ENCODE assay signal across 12 mouse cellular contexts in genomic region chr14:12393271-12393861, GRCm38 (mm10). TPM values are rescaled to one million over a fixed set of nuclear protein-coding genes. Genes with fewer than 3 reads are reported as not detected.
DNase-seq lines count a peak whose midpoint lies in the region; ATAC-seq lines count a peak whose summit lies in the region.
"Had no signal": no experiment of that assay in that cellular context is flagged by ENCODE, and none has a peak within 500 bp of the region (broad histone marks: within the 10 kb centered on the region; RNA-seq: fewer than 3 reads in every experiment).

No protein-coding gene starts in this region.

- peak; percentile 11 to 53; a peak in 2 of 4 replicates for ATAC-seq in hematopoietic stem cell, adult 5-6 weeks (replicated peaks in 1 of 2; ENCODE audit: insufficient read depth in 1 of 2, low FRiP score in 2 of 2, low TSS enrichment in 1 of 2, low read depth in 1 of 2, poor library complexity in 2 of 2, severe bottlenecking in 2 of 2)
- peak; percentile 85 for ATAC-seq in midbrain, embryonic 13.5 days
- ATAC-seq in megakaryocyte, adult 5-6 weeks (ENCODE audit: poor library complexity, severe bottlenecking), result no peak
- ATAC-seq in granulocyte monocyte progenitor cell, adult 5-6 weeks (replicated peaks; ENCODE audit: poor library complexity, severe bottlenecking), result no peak

- H3K27ac ChIP-seq in midbrain, embryonic 13.5 days, result no peak overlapping the region; the same call in 1 of the 2 replicates
- H3K27ac ChIP-seq: heart, embryonic 13.5 days; liver, embryonic 14.5 days had no signal

- H3K27me3 ChIP-seq in midbrain, embryonic 13.5 days, result peaks cover 95% of the 10 kb centered on the region
- H3K27me3 ChIP-seq: heart, embryonic 13.5 days had no signal

- no peaks in the 10 kb centered on the region for H3K9me3 ChIP-seq in midbrain, embryonic 13.5 days
- H3K9me3 ChIP-seq: heart, embryonic 13.5 days had no signal

- no peak overlapping the region for H3K4me3 ChIP-seq in midbrain, embryonic 13.5 days (replicated peaks)
- H3K4me3 ChIP-seq: heart, embryonic 13.5 days had no signal

- no peaks in the 10 kb centered on the region for H3K36me3 ChIP-seq in midbrain, embryonic 13.5 days
- H3K36me3 ChIP-seq: heart, embryonic 13.5 days had no signal

- H3K4me1 ChIP-seq in midbrain, embryonic 13.5 days (replicated peaks), result peaks cover 52% of the 10 kb centered on the region

- 8% methylated on average over 12 of the region's 12 CpGs for WGBS in midbrain, embryonic 13.5 days

- intact Hi-C loops in gastrocnemius, postnatal 14 days (cut with DNase I; ENCODE audit: low total_unique reads), result no loop called here

- H3K9ac ChIP-seq in midbrain, embryonic 13.5 days (replicated peaks), result no peak overlapping the region
- H3K9ac ChIP-seq: heart, embryonic 13.5 days; liver, embryonic 14.5 days had no signal

- DNase-seq in brain, embryonic 18.5 days (ENCODE audit: low read depth, low spot score), result peak; percentile 51
- peak; percentile 37 to 46 for DNase-seq in cerebellum, postnatal 36 days
- DNase-seq in lung, postnatal 10 days, result no peak
- no peak for DNase-seq in gastrocnemius, postnatal 14 days
- DNase-seq: kidney, postnatal 14 days had no signal

- no peak overlapping the region for H3K4me2 ChIP-seq in midbrain, embryonic 13.5 days (replicated peaks)
- H3K4me2 ChIP-seq: heart, embryonic 13.5 days had no signal

RNA-seq across cellular contexts. Expression of gene Fezf2, which starts 45.4 kb away (rescaled TPM):
- total RNA-seq in hematopoietic stem cell, adult 5-6 weeks (2017), result not detected in 2 replicates
- 6.9 and 8.1 TPM in 2 replicates for polyA plus RNA-seq in midbrain, embryonic 13.5 days (2015; fragmentation: Nextera tagmentation; extraction: Ambion mirVana)
- not detected in 2 replicates for total RNA-seq in megakaryocyte, adult 5-6 weeks (2015)
- not detected in 2 replicates for total RNA-seq in megakaryocyte, adult 5-6 weeks (2017)
- total RNA-seq in granulocyte monocyte progenitor cell, adult 5-6 weeks (2014; fragmentation: Nextera tagmentation), result not detected in 2 replicates
- total RNA-seq in granulocyte monocyte progenitor cell, adult 5-6 weeks (2017), result not detected in 2 replicates
- total RNA-seq in gastrocnemius, postnatal 14 days (2021), result not detected
- polyA plus RNA-seq: liver, embryonic 14.5 days; testis, adult 2 months had no signal

Comparison
In these comparisons a context has a peak if more than half of its experiments do, and no peak if none do; other contexts are left out.
1. DNase-seq: peak in brain, embryonic 18.5 days (single experiment) and cerebellum, postnatal 36 days (2 of 2); none in lung, postnatal 10 days (single experiment) and gastrocnemius, postnatal 14 days (single experiment).
2. ATAC-seq: peak in hematopoietic stem cell, adult 5-6 weeks (2 of 2) and midbrain, embryonic 13.5 days (single experiment); none in megakaryocyte, adult 5-6 weeks (single experiment) and granulocyte monocyte progenitor cell, adult 5-6 weeks (single experiment).